Mouse (Mus musculus): Measurements from ENCODE around the gene Gm5150.
"Not testable (repeated sequence)": the region's sequence is repeated elsewhere in the genome, so short reads cannot be mapped to it uniquely, and the experiment has no call there.

- not testable (repeated sequence) for TF ChIP-seq CTCF (IDR thresholded peaks at IDR 0.05; ENCODE audit: low read depth, low read length); POLR2A (IDR thresholded peaks at IDR 0.05; ENCODE audit: extremely low read depth, insufficient read depth, low read length)
These were observed 8.2 kb upstream of the Gm5150 start for GRCm38 (mm10) chr3:16014456-16014855.

All from liver, adult 2 months (tissue).